Mouse (Mus musculus): ENCODE results near the gene Pum2.
A peak's percentile ranks its signal among the peaks of the same experiment; 100 is the strongest.
"Not testable (repeated sequence)": the region's sequence is repeated elsewhere in the genome, so short reads cannot be mapped to it uniquely, and the experiment has no call there.

Pum2 gene

GRCm38 (mm10) chr12:8673974-8674306 lies at the start of gene Pum2:
Gene Pum2, plus strand, starts transcription at chr12:8674134.
- peak; percentile 94 for DNase-seq (ENCODE audit: low spot score)

DNA sequence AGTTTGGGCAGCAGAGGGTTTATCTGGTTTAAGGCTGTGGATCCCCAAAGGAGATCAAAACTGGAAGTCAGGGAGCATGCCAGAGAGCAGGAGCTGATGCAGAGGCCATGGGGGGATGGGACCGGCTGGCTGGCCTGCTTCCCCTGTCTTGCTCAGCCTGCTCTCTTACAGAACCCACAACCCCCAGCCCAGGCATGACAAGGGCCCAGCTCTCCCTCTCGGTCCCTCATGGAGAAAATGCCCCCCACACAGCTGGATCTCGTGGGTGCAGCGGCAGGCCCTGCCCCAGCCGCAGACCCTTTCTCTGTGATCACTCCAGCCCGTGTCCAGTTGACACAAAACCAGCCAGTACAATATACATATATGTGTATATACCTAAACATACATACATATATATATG lies 44.4 kb upstream of the Pum2 start:
- no peak for DNase-seq (ENCODE audit: low spot score)

GRCm38 (mm10) chr12:8631691-8632090 lies 42.2 kb upstream of the Pum2 start:
- no peak for DNase-seq (ENCODE audit: low spot score)

- no peak for DNase-seq (ENCODE audit: low spot score)
Measured at GRCm38 (mm10) chr12:8632737-8633365, 41.1 kb upstream of the Pum2 start.

GRCm38 (mm10) chr12:8634306-8634705 lies 39.6 kb upstream of the Pum2 start:
- DNase-seq (ENCODE audit: low spot score) = no peak

- no peak for DNase-seq (ENCODE audit: low spot score)
Measured at GRCm38 (mm10) chr12:8635546-8635945, 38.4 kb upstream of the Pum2 start.

DNA sequence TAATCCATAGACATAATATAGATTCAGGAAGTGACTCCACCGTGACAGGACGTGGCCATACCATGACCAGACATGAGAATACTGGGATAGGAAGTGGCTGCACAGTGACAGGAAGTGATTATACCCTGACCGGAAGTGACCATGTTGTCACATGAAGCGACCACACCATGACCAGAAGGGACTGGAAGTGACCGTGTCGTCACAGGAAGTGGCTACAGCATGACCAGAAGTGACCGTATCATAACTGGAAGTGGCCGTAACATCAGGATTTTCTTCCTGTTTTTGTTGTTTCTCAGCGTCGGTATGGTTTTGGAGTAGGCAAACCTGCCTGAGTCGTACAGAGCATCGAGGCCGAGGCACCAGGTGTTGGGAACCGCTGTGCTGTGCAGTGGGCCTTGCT lies 37.0 kb upstream of the Pum2 start:
- no peak for DNase-seq (ENCODE audit: low spot score)

GRCm38 (mm10) chr12:8638411-8639087 lies 35.4 kb upstream of the Pum2 start:
- DNase-seq (ENCODE audit: low spot score) = peak; percentile 68

- DNase-seq (ENCODE audit: low spot score) = not testable (repeated sequence)
Measured at GRCm38 (mm10) chr12:8640186-8640585, 33.7 kb upstream of the Pum2 start.

DNA sequence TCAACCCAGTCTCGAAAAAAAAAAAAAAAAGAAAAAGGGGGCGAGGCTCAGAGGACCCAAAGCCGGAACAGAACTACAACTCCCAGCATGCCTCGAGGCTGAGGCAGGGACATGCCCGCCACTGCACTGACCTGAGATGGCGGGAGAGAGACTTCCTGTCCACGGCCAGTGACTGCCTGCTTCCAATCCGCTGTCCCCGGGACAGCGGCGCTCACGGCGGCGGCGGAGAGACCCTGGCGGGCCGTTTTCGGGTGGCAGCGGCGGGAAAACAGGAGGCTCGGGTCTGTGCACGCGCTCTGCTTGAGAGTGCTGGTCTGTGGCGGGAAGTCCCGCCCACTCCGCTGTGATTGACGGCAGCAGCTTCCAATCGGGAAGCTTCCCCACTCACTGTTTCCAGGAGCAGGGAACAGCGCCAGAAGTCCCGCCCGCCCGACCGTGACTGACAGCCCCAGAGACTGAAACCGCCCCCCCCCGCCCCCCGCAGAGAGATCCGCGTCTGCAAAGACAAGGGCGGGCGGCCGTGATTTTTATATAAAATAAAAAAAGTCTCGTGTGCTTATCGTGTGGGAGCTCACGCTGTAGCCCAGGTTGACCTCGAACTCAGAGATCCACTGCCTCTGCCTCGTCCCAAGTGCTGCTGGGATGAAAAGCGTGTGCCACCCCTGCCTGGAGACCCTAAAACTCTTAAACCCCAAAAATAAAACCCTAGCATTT lies 33.1 kb upstream of the Pum2 start:
- DNase-seq (ENCODE audit: low spot score) = peak; percentile 97

DNA sequence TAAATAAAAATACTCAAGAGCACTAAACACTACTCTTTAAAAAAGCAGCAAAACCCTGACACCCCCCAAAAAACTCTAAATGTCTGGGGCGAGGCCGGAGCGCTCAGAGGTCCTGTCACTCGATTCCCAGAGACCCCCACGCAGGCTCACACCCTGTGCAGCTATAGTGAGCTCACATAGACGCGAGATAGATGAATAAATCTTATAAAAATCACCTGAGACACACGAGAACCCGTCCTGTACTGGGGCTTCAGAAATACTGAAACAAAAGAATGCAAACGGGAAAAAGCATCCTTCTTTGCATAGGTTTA lies 32.6 kb upstream of the Pum2 start:
- DNase-seq (ENCODE audit: low spot score) = peak; percentile 29

DNA sequence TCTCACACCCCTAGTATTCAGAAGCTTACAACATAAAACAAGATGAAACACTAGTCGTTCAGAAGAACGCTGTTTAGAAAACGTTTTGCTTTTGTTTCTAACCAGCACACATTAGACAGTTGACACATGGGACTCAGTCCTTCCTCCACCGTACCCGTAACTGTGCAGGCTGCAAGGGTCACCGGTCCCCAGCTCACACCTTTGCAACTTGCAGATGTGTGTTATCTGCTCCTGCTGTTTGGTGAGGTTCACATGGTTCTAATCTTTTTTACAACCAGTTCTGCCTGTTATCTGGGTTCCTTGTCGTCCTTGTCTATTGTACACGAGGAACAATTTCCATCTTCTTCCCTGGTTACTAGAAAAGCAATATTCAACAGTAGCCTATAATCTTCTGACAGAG lies 25.7 kb upstream of the Pum2 start:
- not testable (repeated sequence) for DNase-seq (ENCODE audit: low spot score)

GRCm38 (mm10) chr12:8650027-8650426 lies 23.9 kb upstream of the Pum2 start:
- DNase-seq (ENCODE audit: low spot score) = peak; percentile 1

- no peak for DNase-seq (ENCODE audit: low spot score)
Measured at GRCm38 (mm10) chr12:8656596-8656995, 17.3 kb upstream of the Pum2 start.

DNA sequence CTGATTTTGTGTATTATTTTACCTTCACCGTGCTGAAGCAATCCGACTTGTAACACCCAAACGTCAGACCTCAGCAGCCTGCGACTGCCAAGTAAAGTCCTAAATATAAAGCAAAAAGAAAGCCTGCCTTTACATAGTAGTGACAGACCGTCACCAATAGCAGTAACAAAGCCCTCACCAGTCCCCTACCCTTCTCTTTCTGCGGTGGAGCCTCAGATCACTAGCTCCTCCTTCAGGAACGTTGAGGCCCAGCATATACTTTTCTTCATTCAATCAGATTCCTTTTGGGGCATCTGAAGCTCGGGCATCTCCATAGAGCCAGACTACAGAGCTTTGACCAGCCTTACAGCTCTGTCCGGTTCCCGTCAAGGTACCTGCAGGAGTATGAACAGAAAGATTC lies 16.8 kb upstream of the Pum2 start:
- no peak for DNase-seq (ENCODE audit: low spot score)

GRCm38 (mm10) chr12:8657629-8658366 lies 16.1 kb upstream of the Pum2 start:
- no peak for DNase-seq (ENCODE audit: low spot score)

DNA sequence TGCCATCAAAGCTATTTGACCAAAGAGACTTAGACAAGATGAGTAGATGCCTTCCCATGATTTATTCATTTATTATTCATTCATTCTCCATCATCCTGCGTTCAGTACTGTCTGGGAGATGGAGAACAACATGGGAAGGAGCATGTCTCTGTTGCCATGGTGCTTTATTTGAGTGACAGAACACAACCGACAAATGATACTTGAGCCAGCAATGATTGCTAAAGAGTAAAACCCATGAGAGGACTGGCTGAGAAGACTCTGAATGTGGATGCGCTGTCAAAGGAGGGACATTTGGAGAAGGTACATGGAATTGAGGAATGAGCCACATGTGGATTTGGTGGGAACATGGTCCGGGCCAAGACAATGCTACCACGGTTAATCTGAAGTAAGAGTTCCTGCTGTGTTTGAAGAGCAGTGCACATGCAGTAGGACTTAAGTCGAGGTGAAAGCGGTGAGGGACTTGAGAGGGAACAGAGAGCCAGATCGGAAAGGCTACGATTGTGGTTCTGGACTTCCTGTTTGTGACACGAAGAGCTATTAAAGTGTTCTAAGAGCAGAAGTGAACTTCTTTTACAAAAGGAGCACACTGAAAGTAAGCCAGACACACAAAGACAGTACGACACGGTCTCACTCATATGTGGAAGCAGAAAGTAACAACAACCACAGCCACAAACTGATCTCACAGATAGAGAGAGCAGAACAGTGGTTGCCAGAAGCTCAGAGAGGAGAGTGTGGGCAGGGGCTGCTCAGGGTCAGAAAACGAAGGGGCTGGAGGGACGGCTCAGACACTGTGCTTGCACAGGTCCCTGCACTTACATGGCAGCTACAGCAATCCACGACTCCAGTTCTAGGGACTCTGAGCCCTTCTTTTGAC lies 14.3 kb upstream of the Pum2 start:
- DNase-seq (ENCODE audit: low spot score) = no peak

GRCm38 (mm10) chr12:8661747-8662146 lies 12.2 kb upstream of the Pum2 start:
- no peak for DNase-seq (ENCODE audit: low spot score)

DNA sequence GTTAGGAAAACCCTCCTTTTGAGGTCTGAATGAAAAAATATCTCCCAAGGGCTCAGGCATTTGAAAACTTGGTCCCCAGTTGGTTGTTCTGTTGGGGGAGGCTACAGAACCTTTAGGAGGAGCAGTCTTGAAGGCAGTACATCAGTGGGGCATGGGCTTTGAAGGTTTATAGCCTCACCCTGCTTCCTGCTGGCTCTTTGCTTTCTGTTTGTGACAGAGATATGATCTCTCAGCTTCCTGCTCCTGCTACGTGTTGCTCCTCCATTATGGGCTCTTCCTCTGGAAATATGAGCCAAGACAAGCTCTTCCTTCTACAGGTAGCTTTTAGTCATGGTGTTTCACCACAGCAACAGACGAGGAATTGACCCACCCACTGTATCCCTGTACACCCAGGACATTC lies 11.8 kb upstream of the Pum2 start:
- no peak for DNase-seq (ENCODE audit: low spot score)

- DNase-seq (ENCODE audit: low spot score) = no peak
Measured at GRCm38 (mm10) chr12:8662721-8663120, 11.2 kb upstream of the Pum2 start.

GRCm38 (mm10) chr12:8667473-8668255 lies 6.3 kb upstream of the Pum2 start:
- no peak for DNase-seq (ENCODE audit: low spot score)
